Mouse (Mus musculus) kidney, postnatal 36 days (tissue): Measurements from ENCODE around the gene Agtpbp1.

Experiments used
- DNase-seq, 2 experiments: peaks; one replicate each; pipeline ENCODE4 v3.0.0; 2021 to 2022; ENCODE audit warnings: mixed read lengths in 2 of 2

Gene Agtpbp1

DNA sequence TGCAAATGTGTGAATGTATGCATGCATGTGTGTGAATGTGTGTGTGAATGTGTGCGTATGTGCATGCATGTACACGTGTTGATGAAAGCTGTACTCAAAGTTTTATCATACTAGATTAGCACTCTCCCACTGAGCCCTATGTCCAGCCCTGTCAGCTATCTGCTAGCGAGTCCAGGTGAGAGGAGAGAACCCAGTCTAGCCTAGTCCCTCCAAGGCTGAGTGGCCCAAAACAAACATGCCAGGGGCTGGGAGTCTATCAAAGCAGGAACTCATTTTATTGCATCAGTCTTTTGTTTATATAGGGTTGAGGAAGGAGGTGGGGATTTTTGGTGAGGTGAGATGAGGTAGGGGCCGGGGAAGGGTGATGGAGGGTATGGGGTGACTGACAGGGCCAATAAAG lies 172.4 kb downstream of the Agtpbp1 start:
- DNase-seq, result no peak

DNA sequence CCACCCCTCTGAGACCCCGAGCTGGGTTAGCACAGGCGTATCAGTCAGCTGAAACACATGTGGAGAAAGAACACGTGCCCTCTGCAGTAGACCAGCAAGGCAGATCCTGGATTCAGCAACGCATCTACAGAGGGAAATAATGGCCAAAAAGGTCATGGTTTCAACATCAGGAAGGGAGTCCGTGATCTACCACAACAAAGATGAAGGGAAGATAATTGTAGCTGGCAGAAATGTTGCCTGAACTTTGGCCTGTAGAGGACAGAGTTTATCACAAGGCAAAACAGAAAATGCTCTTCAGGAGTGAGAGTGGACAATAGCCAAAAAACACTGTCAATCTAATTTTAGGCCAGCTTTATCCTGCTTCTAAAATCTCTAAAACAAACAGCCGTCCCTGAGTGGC lies 177.8 kb downstream of the Agtpbp1 start:
- DNase-seq, result no peak

DNA sequence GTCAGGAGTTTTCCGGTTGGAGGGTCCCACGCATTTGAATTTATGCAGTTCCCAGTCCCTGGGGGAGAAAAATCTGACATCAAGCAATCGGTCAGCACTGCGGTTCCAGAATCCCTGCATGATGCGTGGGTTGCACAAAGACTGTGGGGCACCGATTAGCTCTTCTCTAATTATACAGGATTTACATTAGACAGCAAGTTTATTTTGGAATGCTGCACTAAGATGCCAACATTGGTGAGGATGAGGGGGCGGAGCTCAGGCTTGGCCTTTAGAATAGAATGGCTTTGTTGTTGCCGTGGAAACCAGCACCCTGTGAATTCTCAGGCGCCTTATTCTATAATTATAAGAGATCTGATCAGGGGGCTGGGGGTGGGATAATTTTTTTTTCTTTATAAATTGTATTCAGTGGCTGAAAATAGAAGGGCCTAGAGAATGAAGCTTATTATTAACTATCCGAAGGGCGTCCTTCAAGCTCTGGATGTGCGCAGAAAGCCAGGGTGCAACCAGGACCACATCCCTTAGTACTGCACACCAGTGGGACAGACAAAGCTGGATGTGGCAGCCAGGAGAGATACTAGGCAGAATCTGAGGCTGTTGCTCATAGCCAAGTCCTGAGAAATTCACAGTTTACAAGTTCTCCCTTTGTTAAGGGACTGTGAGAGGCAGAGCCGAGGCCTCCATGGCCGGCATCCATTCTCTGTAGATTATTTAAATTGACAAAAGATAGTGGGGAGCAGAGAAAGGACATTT lies 182.8 kb downstream of the Agtpbp1 start:
- no peak for DNase-seq

DNA sequence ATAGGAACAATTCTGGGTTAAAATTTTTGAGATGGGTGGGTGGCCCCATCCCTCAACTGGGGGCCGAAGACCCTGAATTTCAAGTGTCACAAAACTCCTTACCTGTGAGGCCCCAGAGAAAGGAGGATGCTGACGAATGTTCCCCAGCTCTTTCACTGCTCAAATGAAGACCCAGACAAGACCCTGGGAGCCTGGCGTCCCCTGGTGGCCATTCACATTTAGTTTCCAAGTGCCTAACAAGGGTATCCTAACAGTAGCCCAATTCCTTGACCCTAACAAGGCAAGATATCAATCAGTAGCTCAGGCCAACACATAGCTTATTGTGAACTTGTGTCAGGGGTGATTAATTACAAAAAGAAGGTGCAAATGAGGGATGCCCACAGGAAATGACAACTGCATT lies 187.5 kb downstream of the Agtpbp1 start:
- peak; percentile 9 to 63 for DNase-seq
